ENCODE assay signal across 24 mouse cellular contexts in genomic region chr1:190500106-190500505, GRCm38 (mm10).
DNase-seq lines count a peak whose midpoint lies in the region; ATAC-seq lines count a peak whose summit lies in the region.
"Had no signal": no experiment of that assay in that cellular context is flagged by ENCODE, and none has a peak within 500 bp of the region (broad histone marks: within the 10 kb centered on the region; RNA-seq: fewer than 3 reads in every experiment).

No protein-coding gene starts in this region.

- no peaks in the 10 kb centered on the region for H3K36me3 ChIP-seq in embryonic facial prominence, embryonic 15.5 days
- no peaks in the 10 kb centered on the region for H3K36me3 ChIP-seq in embryonic facial prominence, embryonic 10.5 days (replicated peaks)
- H3K36me3 ChIP-seq: embryonic facial prominence, embryonic 13.5 days; forebrain, embryonic 15.5 days; G1E had no signal

- intact Hi-C loops in gastrocnemius, postnatal 14 days (cut with DNase I; ENCODE audit: low total_unique reads): no loop called here
- intact Hi-C loops in left cerebral cortex, postnatal 4 days (cut with DNase I): no loop called here
- intact Hi-C loops in left cerebral cortex, postnatal 25 days (cut with DNase I): no loop called here

- no peak overlapping the region for H3K9ac ChIP-seq in embryonic facial prominence, embryonic 15.5 days
- H3K9ac ChIP-seq: embryonic facial prominence, embryonic 13.5 days; forebrain, embryonic 13.5 days; forebrain, embryonic 15.5 days; forebrain, postnatal 0 days had no signal

- H3K4me2 ChIP-seq in embryonic facial prominence, embryonic 15.5 days (replicated peaks): no peak overlapping the region
- H3K4me2 ChIP-seq: embryonic facial prominence, embryonic 13.5 days; forebrain, embryonic 13.5 days; forebrain, embryonic 15.5 days had no signal

- DNase-seq in cerebellum, postnatal 10 days: peak; percentile 47 to 57
- DNase-seq in cerebellum, postnatal 4 days (ENCODE audit: low spot score in 2 of 2): no peak
- no peak for DNase-seq in embryonic facial prominence, embryonic 10.5 days (ENCODE audit: low spot score)
- peak; percentile 16 for DNase-seq in gastrocnemius, postnatal 14 days
- no peak for DNase-seq in gastrocnemius, postnatal 25 days
- DNase-seq in left cerebral cortex, postnatal 4 days: peak; percentile 36
- no peak for DNase-seq in left cerebral cortex, postnatal 25 days (ENCODE audit: low spot score in 2 of 2)
- DNase-seq: adrenal gland, adult 8-10 months; adrenal gland, postnatal 14 days; adrenal gland, postnatal 36 days; B cell, adult 2 months; cerebellum, adult 11-12 months; cerebellum, adult 2 months; cerebellum, adult 9-10 months; cerebellum, postnatal 36 days; forebrain, postnatal 0 days had no signal

- H3K4me1 ChIP-seq in embryonic facial prominence, embryonic 15.5 days: no peaks in the 10 kb centered on the region
- peaks cover 4% of the 10 kb centered on the region for H3K4me1 ChIP-seq in embryonic facial prominence, embryonic 10.5 days
- H3K4me1 ChIP-seq: embryonic facial prominence, embryonic 13.5 days; forebrain, embryonic 13.5 days; forebrain, embryonic 15.5 days had no signal

- H3K4me3 ChIP-seq in embryonic facial prominence, embryonic 15.5 days (replicated peaks): no peak overlapping the region
- no peak overlapping the region for H3K4me3 ChIP-seq in embryonic facial prominence, embryonic 10.5 days
- H3K4me3 ChIP-seq: embryonic facial prominence, embryonic 13.5 days; forebrain, embryonic 13.5 days; forebrain, embryonic 15.5 days had no signal

- no peaks in the 10 kb centered on the region for H3K9me3 ChIP-seq in embryonic facial prominence, embryonic 15.5 days (replicated peaks)
- no peaks in the 10 kb centered on the region for H3K9me3 ChIP-seq in embryonic facial prominence, embryonic 10.5 days
- H3K9me3 ChIP-seq: embryonic facial prominence, embryonic 13.5 days; forebrain, embryonic 13.5 days; forebrain, embryonic 15.5 days had no signal

- ATAC-seq in embryonic facial prominence, embryonic 15.5 days (ENCODE audit: insufficient number of reproducible peaks, low FRiP score, low TSS enrichment, low read depth): 0 out of 2 replicates have a peak, but pooled peaks have one; percentile 11
- ATAC-seq: activated CD4-positive, CD25-positive, alpha-beta regulatory T cell, adult 4 months; CD4-positive, CD25-positive, alpha-beta regulatory T cell, adult 4 months; forebrain, embryonic 13.5 days; forebrain, embryonic 15.5 days; forebrain, postnatal 0 days; Patski had no signal

- no peak overlapping the region for H3K27ac ChIP-seq in embryonic facial prominence, embryonic 15.5 days (replicated peaks)
- no peak overlapping the region for H3K27ac ChIP-seq in embryonic facial prominence, embryonic 10.5 days (replicated peaks)
- H3K27ac ChIP-seq: embryonic facial prominence, embryonic 13.5 days; forebrain, embryonic 13.5 days; forebrain, embryonic 15.5 days had no signal

- no peaks in the 10 kb centered on the region for H3K27me3 ChIP-seq in embryonic facial prominence, embryonic 15.5 days
- H3K27me3 ChIP-seq in embryonic facial prominence, embryonic 10.5 days (replicated peaks; ENCODE audit: low read depth, poor library complexity, severe bottlenecking): no peaks in the 10 kb centered on the region; the same call in 1 of the 2 replicates
- H3K27me3 ChIP-seq: embryonic facial prominence, embryonic 13.5 days; forebrain, embryonic 13.5 days; forebrain, embryonic 15.5 days had no signal

- WGBS in embryonic facial prominence, embryonic 15.5 days: 85% methylated on average over 8 of the region's 8 CpGs
- WGBS in embryonic facial prominence, embryonic 10.5 days: 87% methylated on average over 8 of the region's 8 CpGs

Comparison
In these comparisons a context has a peak if more than half of its experiments do, and no peak if none do; other contexts are left out.
1. DNase-seq: peak in cerebellum, postnatal 10 days (2 of 2), gastrocnemius, postnatal 14 days (single experiment) and left cerebral cortex, postnatal 4 days (single experiment); none in cerebellum, postnatal 4 days (0 of 2), embryonic facial prominence, embryonic 10.5 days (single experiment), gastrocnemius, postnatal 25 days (single experiment) and left cerebral cortex, postnatal 25 days (0 of 2).